Mouse (Mus musculus): ENCODE measurements around the gene Kcnmb4. TPM values are rescaled to one million over a fixed set of nuclear protein-coding genes. Genes with fewer than 3 reads are reported as not detected.

Kcnmb4 gene
- total and polyA plus RNA-seq, 2 experiments from 2014 or later, result 21.7 to 67.6 TPM

- no peak overlapping the region for H3K9ac ChIP-seq (replicated peaks; ENCODE audit: low read length, poor library complexity, severe bottlenecking)
- no peaks in the 10 kb centered on the region for H3K4me1 ChIP-seq (ENCODE audit: insufficient read depth, low read length)
- no peaks in the 10 kb centered on the region for H3K27me3 ChIP-seq (ENCODE audit: insufficient read depth, low read length)
- TF ChIP-seq CTCF (IDR thresholded peaks at IDR 0.05), result no peak
- no peak overlapping the region for H3K27ac ChIP-seq (ENCODE audit: low read depth, low read length)
- H3K9me3 ChIP-seq (ENCODE audit: low read length), result no peaks in the 10 kb centered on the region
- no peak overlapping the region for H3K4me2 ChIP-seq (ENCODE audit: low read depth, low read length, poor library complexity, severe bottlenecking)
- DNase-seq (ENCODE audit: low spot score), result no peak
- no peak for ATAC-seq (ENCODE audit: low FRiP score)
- no peaks in the 10 kb centered on the region for H3K36me3 ChIP-seq (ENCODE audit: insufficient read depth, low read length)
- WGBS, result 63% methylated on average over 4 of the region's 4 CpGs
- no peak overlapping the region for H3K4me3 ChIP-seq (ENCODE audit: low read depth, low read length)
Measured at GRCm38 (mm10) chr10:116403679-116404078, 70.0 kb downstream of the Kcnmb4 start.

GRCm38 (mm10) chr10:116402742-116403425 lies 70.8 kb downstream of the Kcnmb4 start:
- Histone ChIP-seq H3K9me3 (ENCODE audit: low read length) (no peaks in the 10 kb centered on the region), H3K27ac (ENCODE audit: low read depth, low read length) (no peak overlapping the region), H3K4me2 (ENCODE audit: low read depth, low read length, poor library complexity, severe bottlenecking) (no peak overlapping the region), H3K27me3 (ENCODE audit: insufficient read depth, low read length) (no peaks in the 10 kb centered on the region), H3K4me1 (ENCODE audit: insufficient read depth, low read length) (no peaks in the 10 kb centered on the region), H3K9ac (replicated peaks; ENCODE audit: low read length, poor library complexity, severe bottlenecking) (no peak overlapping the region), H3K4me3 (ENCODE audit: low read depth, low read length) (no peak overlapping the region), H3K36me3 (ENCODE audit: insufficient read depth, low read length) (no peaks in the 10 kb centered on the region)
- no peak for ATAC-seq (ENCODE audit: low FRiP score)
- DNase-seq (ENCODE audit: low spot score), result no peak
- 89% methylated on average over 6 of the region's 6 CpGs for WGBS
- no peak for TF ChIP-seq CTCF (IDR thresholded peaks at IDR 0.05)

- H3K9me3 ChIP-seq (ENCODE audit: low read length), result no peaks in the 10 kb centered on the region
- TF ChIP-seq CTCF (IDR thresholded peaks at IDR 0.05), result no peak
- no peak for DNase-seq (ENCODE audit: low spot score)
- H3K4me2 ChIP-seq (ENCODE audit: low read depth, low read length, poor library complexity, severe bottlenecking), result peak overlapping the region; percentile 26; the same call in 1 of the 2 replicates
- WGBS, result 45% methylated on average over 12 of the region's 12 CpGs
- no peaks in the 10 kb centered on the region for H3K4me1 ChIP-seq (ENCODE audit: insufficient read depth, low read length)
- no peaks in the 10 kb centered on the region for H3K27me3 ChIP-seq (ENCODE audit: insufficient read depth, low read length)
- ATAC-seq (ENCODE audit: low FRiP score), result no peak
- no peak overlapping the region for H3K9ac ChIP-seq (replicated peaks; ENCODE audit: low read length, poor library complexity, severe bottlenecking)
- H3K27ac ChIP-seq (ENCODE audit: low read depth, low read length), result no peak overlapping the region
- H3K4me3 ChIP-seq (ENCODE audit: low read depth, low read length), result no peak overlapping the region
- H3K36me3 ChIP-seq (ENCODE audit: insufficient read depth, low read length), result no peaks in the 10 kb centered on the region
Measured at GRCm38 (mm10) chr10:116397973-116398372, 75.7 kb downstream of the Kcnmb4 start.

GRCm38 (mm10) chr10:116397573-116397972 lies 76.1 kb downstream of the Kcnmb4 start:
- Histone ChIP-seq H3K9ac (replicated peaks; ENCODE audit: low read length, poor library complexity, severe bottlenecking) (no peak overlapping the region), H3K4me1 (ENCODE audit: insufficient read depth, low read length) (no peaks in the 10 kb centered on the region), H3K27me3 (ENCODE audit: insufficient read depth, low read length) (no peaks in the 10 kb centered on the region), H3K27ac (ENCODE audit: low read depth, low read length) (no peak overlapping the region), H3K36me3 (ENCODE audit: insufficient read depth, low read length) (no peaks in the 10 kb centered on the region), H3K9me3 (ENCODE audit: low read length) (no peaks in the 10 kb centered on the region), H3K4me2 (ENCODE audit: low read depth, low read length, poor library complexity, severe bottlenecking) (peak overlapping the region; percentile 26), H3K4me3 (ENCODE audit: low read depth, low read length) (no peak overlapping the region)
- TF ChIP-seq CTCF (IDR thresholded peaks at IDR 0.05), result no peak
- 41% methylated on average over 14 of the region's 14 CpGs for WGBS
- ATAC-seq (ENCODE audit: low FRiP score), result no peak
- DNase-seq (ENCODE audit: low spot score), result no peak

GRCm38 (mm10) chr10:116396966-116397365 lies 76.7 kb downstream of the Kcnmb4 start:
- no peak overlapping the region for H3K4me3 ChIP-seq (ENCODE audit: low read depth, low read length)
- H3K9me3 ChIP-seq (ENCODE audit: low read length), result no peaks in the 10 kb centered on the region
- no peak for TF ChIP-seq CTCF (IDR thresholded peaks at IDR 0.05)
- no peaks in the 10 kb centered on the region for H3K4me1 ChIP-seq (ENCODE audit: insufficient read depth, low read length)
- no peak overlapping the region for H3K4me2 ChIP-seq (ENCODE audit: low read depth, low read length, poor library complexity, severe bottlenecking)
- ATAC-seq (ENCODE audit: low FRiP score) (no peak), DNase-seq (ENCODE audit: low spot score) (no peak)
- H3K27ac ChIP-seq (ENCODE audit: low read depth, low read length), result no peak overlapping the region
- H3K36me3 ChIP-seq (ENCODE audit: insufficient read depth, low read length), result no peaks in the 10 kb centered on the region
- 91% methylated on average over 13 of the region's 13 CpGs for WGBS
- H3K9ac ChIP-seq (replicated peaks; ENCODE audit: low read length, poor library complexity, severe bottlenecking), result no peak overlapping the region
- no peaks in the 10 kb centered on the region for H3K27me3 ChIP-seq (ENCODE audit: insufficient read depth, low read length)

GRCm38 (mm10) chr10:116396279-116396678 lies 77.4 kb downstream of the Kcnmb4 start:
- no peak for ATAC-seq (ENCODE audit: low FRiP score)
- Histone ChIP-seq H3K9me3 (ENCODE audit: low read length) (no peaks in the 10 kb centered on the region), H3K4me3 (ENCODE audit: low read depth, low read length) (no peak overlapping the region), H3K4me2 (ENCODE audit: low read depth, low read length, poor library complexity, severe bottlenecking) (no peak overlapping the region), H3K36me3 (ENCODE audit: insufficient read depth, low read length) (no peaks in the 10 kb centered on the region), H3K27me3 (ENCODE audit: insufficient read depth, low read length) (no peaks in the 10 kb centered on the region), H3K9ac (replicated peaks; ENCODE audit: low read length, poor library complexity, severe bottlenecking) (no peak overlapping the region), H3K4me1 (ENCODE audit: insufficient read depth, low read length) (no peaks in the 10 kb centered on the region), H3K27ac (ENCODE audit: low read depth, low read length) (no peak overlapping the region)
- no peak for DNase-seq (ENCODE audit: low spot score)
- TF ChIP-seq CTCF (IDR thresholded peaks at IDR 0.05), result no peak
- 87% methylated on average over 5 of the region's 5 CpGs for WGBS
